Mouse (Mus musculus) CD4-positive naive resting alpha-beta T cell, adult 57 days (primary cell): ENCODE results near the gene Pramef12. TPM values are rescaled to one million over a fixed set of nuclear protein-coding genes. Genes with fewer than 3 reads are reported as not detected.

Source experiments
- total RNA-seq: library from RNA; stranded (reverse); gene quantifications from one replicate; pipeline ENCODE4 v1.2.4, GENCODE M21; 2023

Gene Pramef12
- not detected for total RNA-seq

GRCm38 (mm10) chr4:144408290-144408689, at the start of gene Pramef12:
Pramef12 (minus strand) TSS chr4:144408464.

GRCm38 (mm10) chr4:144453217-144453616, 45.0 kb upstream of the Pramef12 start, which contains the start of gene Gm9944:
Gm9944 (minus strand) TSS chr4:144453317.

GRCm38 (mm10) chr4:144438672-144439071, 30.4 kb upstream of the Pramef12 start, which contains the start of gene 1700012P22Rik:
1700012P22Rik (minus strand) TSS chr4:144438772.

GRCm38 (mm10) chr4:144377911-144378310, 30.4 kb downstream of the Pramef12 start, which contains the start of gene Pramef20:
Pramef20 (minus strand) TSS chr4:144377933.

GRCm38 (mm10) chr4:144357642-144358041, 50.6 kb downstream of the Pramef12 start, which contains the start of gene Gm13119:
Gm13119 (plus strand) TSS chr4:144357942.

Other genes starting within 250 kb of the Pramef12 start
- not detected for gene Oog3, start 245.8 kb downstream of the Pramef12 start, total RNA-seq
- not detected for gene Oog2, start 217.7 kb downstream of the Pramef12 start, total RNA-seq
- gene C87977, start 195.1 kb downstream of the Pramef12 start, total RNA-seq: not detected
- gene Pramel5, start 128.0 kb downstream of the Pramef12 start, total RNA-seq: not detected
- not detected for gene Gm13128, start 78.2 kb downstream of the Pramef12 start, total RNA-seq
- gene Gm13119, start 50.5 kb downstream of the Pramef12 start, total RNA-seq: not detected
- not detected for gene Pramef20, start 30.5 kb downstream of the Pramef12 start, total RNA-seq
- not detected for gene 1700012P22Rik, start 30.3 kb upstream of the Pramef12 start, total RNA-seq
- gene Gm9944, start 44.9 kb upstream of the Pramef12 start, total RNA-seq: not detected
- not detected for gene Aadacl3, start 55.3 kb upstream of the Pramef12 start, total RNA-seq
- not detected for gene 9430007A20Rik, start 111.4 kb upstream of the Pramef12 start, total RNA-seq
- gene Gm13124, start 156.7 kb upstream of the Pramef12 start, total RNA-seq: not detected
- not detected for gene Aadacl4, start 205.2 kb upstream of the Pramef12 start, total RNA-seq